In the genomic region with DNA sequence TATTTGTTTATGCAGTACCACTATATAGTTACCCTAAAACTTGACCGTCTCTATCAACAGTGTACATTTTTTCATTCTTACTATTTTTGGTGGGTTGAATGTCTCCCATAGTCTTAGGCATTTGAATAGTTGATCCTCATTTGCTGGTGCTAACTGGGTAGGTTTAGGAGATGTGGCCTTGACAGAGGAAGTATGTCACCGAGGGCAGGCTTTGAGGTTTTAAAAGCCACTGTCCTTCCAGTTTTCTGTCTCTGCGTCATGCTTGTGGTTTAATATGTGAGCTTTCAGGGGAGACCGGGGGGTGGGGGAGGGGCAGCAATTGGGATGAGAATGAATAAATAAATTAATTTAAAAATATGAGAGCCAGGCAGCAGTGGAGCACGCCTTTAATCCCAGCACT, we compare ENCODE assay signal across 26 mouse cellular contexts.
"Had no signal": no experiment of that assay in that cellular context is flagged by ENCODE, and none has a peak within 500 bp of the region (broad histone marks: within the 10 kb centered on the region; RNA-seq: fewer than 3 reads in every experiment).

No protein-coding gene starts in this region.

- H3K9ac ChIP-seq: heart, embryonic 13.5 days; heart, embryonic 15.5 days; hindbrain, embryonic 13.5 days; hindbrain, embryonic 15.5 days; kidney, embryonic 15.5 days; limb, embryonic 12.5 days; liver, embryonic 14.5 days had no signal

- H3K36me3 ChIP-seq: heart, embryonic 13.5 days; heart, embryonic 15.5 days; hindbrain, embryonic 13.5 days; hindbrain, embryonic 15.5 days; kidney, embryonic 15.5 days; limb, embryonic 10.5 days; limb, embryonic 12.5 days had no signal

- ATAC-seq: hindbrain, postnatal 0 days; intestine, embryonic 16.5 days had no signal

- H3K4me2 ChIP-seq: heart, embryonic 11.5 days; heart, embryonic 13.5 days; heart, embryonic 15.5 days; hindbrain, embryonic 13.5 days; hindbrain, embryonic 15.5 days; kidney, embryonic 15.5 days; limb, embryonic 12.5 days; liver, embryonic 11.5 days had no signal

- H3K27me3 ChIP-seq: heart, embryonic 13.5 days; heart, embryonic 15.5 days; hindbrain, embryonic 13.5 days; hindbrain, embryonic 15.5 days; kidney, embryonic 15.5 days; limb, embryonic 12.5 days had no signal

- H3K27ac ChIP-seq: heart, adult 2 months; heart, embryonic 13.5 days; heart, embryonic 15.5 days; hindbrain, embryonic 13.5 days; hindbrain, embryonic 15.5 days; hindbrain, postnatal 0 days; kidney, embryonic 15.5 days; kidney, postnatal 0 days; layer of hippocampus, adult 2 months; left cerebral cortex, adult 2 months; limb, embryonic 10.5 days; limb, embryonic 12.5 days; liver, embryonic 14.5 days had no signal

- H3K4me3 ChIP-seq: heart, adult 2 months; heart, embryonic 13.5 days; heart, embryonic 15.5 days; hindbrain, embryonic 13.5 days; hindbrain, embryonic 15.5 days; kidney, embryonic 15.5 days; layer of hippocampus, adult 2 months; left cerebral cortex, adult 2 months; limb, embryonic 10.5 days; limb, embryonic 12.5 days had no signal

- H3K4me1 ChIP-seq: heart, embryonic 13.5 days; heart, embryonic 15.5 days; hindbrain, embryonic 13.5 days; hindbrain, embryonic 15.5 days; kidney, embryonic 15.5 days; limb, embryonic 10.5 days; limb, embryonic 12.5 days had no signal

- H3K9me3 ChIP-seq: heart, embryonic 13.5 days; heart, embryonic 15.5 days; hindbrain, embryonic 13.5 days; hindbrain, embryonic 15.5 days; kidney, embryonic 15.5 days; limb, embryonic 10.5 days; limb, embryonic 12.5 days had no signal

- DNase-seq: gastrocnemius, postnatal 14 days; gastrocnemius, postnatal 36 days; heart, adult 2 months; heart, postnatal 14 days; heart, postnatal 36 days; kidney, adult 11 months; kidney, adult 2 months; kidney, adult 9 months; kidney, postnatal 14 days; kidney, postnatal 36 days; liver had no signal
